Mouse (Mus musculus): ENCODE data around the gene Calm3.
A peak's percentile ranks its signal among the peaks of the same experiment; 100 is the strongest.

Gene Calm3

GRCm38 (mm10) chr7:16874756-16875309 lies 49.1 kb downstream of the Calm3 start:
- DNase-seq (ENCODE audit: low read depth, low spot score): peak; percentile 99
- Histone ChIP-seq H3K36me3 (ENCODE audit: control insufficient read depth, insufficient read depth, low read length, poor library complexity, severe bottlenecking) (peaks cover 12% of the 10 kb centered on the region), H3K27me3 (ENCODE audit: control insufficient read depth, insufficient read depth, low read length, poor library complexity, severe bottlenecking) (no peaks in the 10 kb centered on the region)

DNA sequence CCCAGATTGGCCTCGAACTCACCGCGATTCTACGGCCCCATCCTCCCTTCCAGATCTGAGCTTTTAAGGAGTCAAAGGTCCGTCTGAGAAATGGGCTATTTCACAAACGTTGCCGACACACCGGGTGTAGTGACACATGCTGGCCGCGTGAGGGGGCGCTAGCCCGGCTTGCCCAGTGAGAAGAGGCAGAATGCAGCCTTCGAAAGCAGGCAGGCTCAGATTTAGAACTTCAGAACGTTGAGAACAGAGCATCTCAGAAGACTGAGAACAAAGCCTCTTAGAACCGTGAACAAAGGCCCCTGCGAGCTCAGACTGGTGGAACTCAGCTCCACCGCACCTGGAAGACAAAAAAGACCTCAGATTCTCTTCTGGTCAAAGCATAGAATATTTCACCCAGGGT lies 49.7 kb downstream of the Calm3 start:
- Histone ChIP-seq H3K27me3 (ENCODE audit: control insufficient read depth, insufficient read depth, low read length, poor library complexity, severe bottlenecking) (no peaks in the 10 kb centered on the region), H3K36me3 (ENCODE audit: control insufficient read depth, insufficient read depth, low read length, poor library complexity, severe bottlenecking) (peaks cover 17% of the 10 kb centered on the region)
- DNase-seq (ENCODE audit: low read depth, low spot score): peak; percentile 88

DNA sequence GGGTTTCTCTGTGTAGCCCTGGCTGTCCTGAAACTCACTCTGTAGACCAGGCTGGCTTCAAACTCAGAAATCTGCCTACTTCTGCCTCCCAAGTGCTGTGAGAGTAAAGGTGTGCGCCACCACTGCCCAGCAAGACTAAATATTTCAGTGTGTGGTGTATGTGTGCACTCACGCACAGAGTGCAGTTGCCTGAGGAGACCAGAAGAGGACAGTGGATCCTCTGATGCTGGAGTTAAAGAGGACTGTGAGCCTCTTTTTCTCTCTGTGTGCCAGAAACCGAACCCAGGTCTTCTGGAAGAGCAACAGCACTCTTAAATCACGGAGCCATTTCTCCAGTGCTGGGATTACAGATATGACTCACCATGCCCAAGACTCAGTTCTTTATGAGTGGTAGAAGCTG lies 50.5 kb downstream of the Calm3 start:
- no peak for DNase-seq (ENCODE audit: low read depth, low spot score)
- H3K36me3 ChIP-seq (ENCODE audit: control insufficient read depth, insufficient read depth, low read length, poor library complexity, severe bottlenecking): peaks cover 18% of the 10 kb centered on the region

GRCm38 (mm10) chr7:16872478-16872877 lies 51.4 kb downstream of the Calm3 start:
- H3K27me3 ChIP-seq (ENCODE audit: control insufficient read depth, insufficient read depth, low read length, poor library complexity, severe bottlenecking): no peaks in the 10 kb centered on the region
- no peak for DNase-seq (ENCODE audit: low read depth, low spot score)
- H3K36me3 ChIP-seq (ENCODE audit: control insufficient read depth, insufficient read depth, low read length, poor library complexity, severe bottlenecking): peaks cover 22% of the 10 kb centered on the region

More for the DNA sequence above, 50.5 kb downstream of the Calm3 start:
- no peaks in the 10 kb centered on the region for H3K27me3 ChIP-seq (ENCODE audit: control insufficient read depth, insufficient read depth, low read length, poor library complexity, severe bottlenecking)

DNA sequence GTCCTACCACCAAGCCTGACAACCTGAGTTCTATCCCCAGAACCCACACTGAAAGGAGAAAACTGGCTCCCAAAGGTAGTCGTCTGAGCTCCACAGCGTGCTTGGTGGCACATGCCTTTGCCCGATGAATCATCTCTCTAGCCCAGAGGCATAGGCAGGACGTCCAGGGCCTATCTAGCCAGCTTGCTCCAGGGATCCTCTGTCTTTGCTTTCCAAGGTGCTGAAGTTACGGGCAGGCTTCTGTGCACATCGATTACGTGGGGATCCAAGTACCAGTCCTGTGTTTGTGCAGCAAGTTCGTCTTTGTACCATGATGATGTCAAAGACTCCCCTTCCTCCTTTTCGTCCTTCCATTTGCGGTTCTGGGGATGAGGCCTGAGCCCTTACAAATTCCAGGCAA lies 52.3 kb downstream of the Calm3 start:
- DNase-seq (ENCODE audit: low read depth, low spot score): no peak

DNA sequence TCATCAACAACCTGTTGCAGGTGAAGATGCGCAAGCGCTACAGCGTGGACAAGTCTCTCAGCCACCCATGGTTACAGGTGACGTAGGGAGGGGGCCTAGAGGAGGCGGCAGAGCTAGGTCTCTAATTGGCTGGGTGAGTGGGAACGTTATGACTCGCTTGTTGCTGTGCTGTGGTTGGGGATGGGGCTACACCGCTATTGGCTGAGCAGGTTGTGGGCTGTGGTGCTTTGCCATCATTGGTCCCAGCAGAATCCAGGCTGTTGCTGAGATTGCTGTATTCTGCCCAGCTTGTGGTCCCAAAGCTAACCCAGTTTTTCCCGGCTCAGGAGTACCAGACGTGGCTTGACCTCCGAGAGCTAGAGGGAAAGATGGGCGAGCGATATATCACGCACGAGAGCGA lies 54.4 kb downstream of the Calm3 start:
- Histone ChIP-seq H3K36me3 (ENCODE audit: control insufficient read depth, insufficient read depth, low read length, poor library complexity, severe bottlenecking) (peaks cover 34% of the 10 kb centered on the region), H3K27me3 (ENCODE audit: control insufficient read depth, insufficient read depth, low read length, poor library complexity, severe bottlenecking) (no peaks in the 10 kb centered on the region)
- no peak for DNase-seq (ENCODE audit: low read depth, low spot score)

More for the DNA sequence above, 52.3 kb downstream of the Calm3 start:
- Histone ChIP-seq H3K27me3 (ENCODE audit: control insufficient read depth, insufficient read depth, low read length, poor library complexity, severe bottlenecking) (no peaks in the 10 kb centered on the region), H3K36me3 (ENCODE audit: control insufficient read depth, insufficient read depth, low read length, poor library complexity, severe bottlenecking) (peaks cover 27% of the 10 kb centered on the region)

GRCm38 (mm10) chr7:16867488-16867887 lies 56.4 kb downstream of the Calm3 start:
- Histone ChIP-seq H3K36me3 (ENCODE audit: control insufficient read depth, insufficient read depth, low read length, poor library complexity, severe bottlenecking) (peaks cover 42% of the 10 kb centered on the region), H3K27me3 (ENCODE audit: control insufficient read depth, insufficient read depth, low read length, poor library complexity, severe bottlenecking) (no peaks in the 10 kb centered on the region)
- no peak for DNase-seq (ENCODE audit: low read depth, low spot score)

Measured in splenic B cell, adult 2 months (primary cell).